Mouse (Mus musculus) common myeloid progenitor, adult 5-6 weeks (primary cell): ENCODE measurements at regions not wholly inside any gene's neighbourhood (a gene's known extent, or its start where the extent isn't known, plus 50 kb on each side); places are given as distances from the start of the nearest gene placed in this dataset.

ENCODE experiments used
- ATAC-seq: replicated peaks from 2 replicates; pipeline ENCODE4 v1.8.0; 2016; ENCODE audit warnings: low read depth, mild to moderate bottlenecking, moderate TSS enrichment, inconsistent platforms; ENCODE audit not compliant: poor library complexity, severe bottlenecking

DNA sequence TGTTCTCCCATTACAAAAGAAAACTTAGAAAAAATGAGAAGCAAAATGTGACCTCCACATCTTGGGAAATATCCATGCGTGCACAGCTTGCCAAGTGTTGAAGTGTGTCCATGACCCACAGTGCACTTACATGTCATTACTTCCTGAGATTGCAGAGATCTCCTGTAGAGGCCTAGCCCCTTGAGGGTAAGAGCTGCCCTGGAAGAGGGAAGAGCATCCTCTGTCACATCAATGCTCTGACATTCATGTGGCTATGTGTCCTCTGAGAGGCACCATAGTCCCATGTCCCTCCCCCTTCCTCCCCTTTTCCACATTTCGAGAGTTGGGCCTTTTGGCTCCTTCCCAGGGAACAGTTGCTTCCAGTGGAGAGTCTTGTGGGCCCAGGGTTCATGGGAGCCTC lies 121.4 kb upstream of the Gas1 start:
- no peak for ATAC-seq

DNA sequence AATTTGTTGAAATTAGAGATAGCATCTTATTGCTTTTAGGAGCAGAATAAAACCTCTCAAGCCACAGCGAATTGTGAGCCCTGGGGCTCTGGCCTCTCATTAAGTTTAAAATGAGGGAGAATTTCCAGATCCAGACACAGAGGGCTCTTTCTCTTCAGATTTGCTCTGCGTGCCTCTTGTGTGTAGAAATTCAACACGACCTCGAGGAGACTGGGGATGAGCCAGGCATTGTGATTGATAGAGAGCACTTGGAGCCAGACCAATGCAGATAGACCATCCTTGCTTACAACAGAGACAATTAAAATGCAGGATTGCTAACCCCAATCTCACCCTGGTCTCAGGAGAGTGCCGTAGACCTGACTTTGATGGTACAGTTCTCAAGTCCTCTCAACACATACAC lies 121.9 kb upstream of the Gas1 start:
- ATAC-seq = no peak

DNA sequence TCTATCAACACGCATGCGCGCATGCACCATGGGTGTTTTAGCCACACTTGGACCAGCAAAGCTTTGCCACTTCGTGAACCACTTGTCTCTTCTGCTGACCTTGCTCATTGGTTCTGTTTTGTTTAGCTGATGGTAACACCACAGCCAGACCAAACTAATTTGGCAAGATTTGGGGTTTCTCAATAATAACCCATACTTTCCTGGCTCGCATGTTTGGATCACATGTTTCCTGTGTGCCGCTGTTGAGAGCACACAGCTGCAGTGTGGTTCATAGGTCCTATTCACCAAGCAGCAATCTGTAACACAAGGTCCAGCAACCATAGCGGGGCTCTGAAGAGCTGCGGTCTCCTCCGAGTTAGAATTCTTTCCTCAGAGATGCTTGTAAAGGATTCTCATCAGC lies 126.4 kb upstream of the Gas1 start:
- no peak for ATAC-seq

- no peak for ATAC-seq
Observed at GRCm38 (mm10) chr13:60305028-60305810, 128.1 kb upstream of the Gas1 start.

DNA sequence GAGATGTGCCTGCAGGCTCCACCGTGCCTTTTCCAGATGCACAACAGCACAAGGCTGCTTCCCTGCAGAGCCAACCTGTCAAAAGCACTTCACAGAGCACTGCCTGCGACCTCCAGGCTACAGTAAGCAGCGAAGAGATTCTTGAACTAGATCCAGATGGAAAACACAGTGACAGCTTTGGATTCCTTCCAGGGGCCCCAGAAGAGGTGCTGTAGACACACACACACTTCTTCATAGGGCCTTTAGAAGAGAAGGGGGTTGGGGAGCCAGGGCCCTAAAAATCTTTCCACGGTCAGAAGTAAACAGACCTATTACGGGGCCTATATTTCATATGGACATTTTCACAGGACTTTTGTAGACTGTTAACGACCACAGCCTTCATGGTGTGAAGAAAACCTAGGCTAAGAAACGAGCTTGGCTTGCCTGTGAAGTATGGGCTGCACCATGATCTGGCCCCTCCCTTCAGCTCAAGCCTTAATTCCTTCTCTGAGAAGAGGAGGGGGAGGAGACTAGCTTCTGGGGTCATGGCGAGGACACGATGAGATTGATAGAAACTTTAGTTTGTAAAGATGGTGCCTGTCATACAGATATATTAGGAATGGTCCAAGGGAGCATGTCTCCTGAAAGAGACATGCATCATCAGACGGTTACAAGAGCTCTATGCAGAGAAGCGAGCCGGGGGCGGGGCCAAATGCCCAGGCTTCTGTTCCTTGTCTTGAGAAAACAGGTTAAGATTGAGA lies 131.1 kb upstream of the Gas1 start:
- no peak for ATAC-seq

DNA sequence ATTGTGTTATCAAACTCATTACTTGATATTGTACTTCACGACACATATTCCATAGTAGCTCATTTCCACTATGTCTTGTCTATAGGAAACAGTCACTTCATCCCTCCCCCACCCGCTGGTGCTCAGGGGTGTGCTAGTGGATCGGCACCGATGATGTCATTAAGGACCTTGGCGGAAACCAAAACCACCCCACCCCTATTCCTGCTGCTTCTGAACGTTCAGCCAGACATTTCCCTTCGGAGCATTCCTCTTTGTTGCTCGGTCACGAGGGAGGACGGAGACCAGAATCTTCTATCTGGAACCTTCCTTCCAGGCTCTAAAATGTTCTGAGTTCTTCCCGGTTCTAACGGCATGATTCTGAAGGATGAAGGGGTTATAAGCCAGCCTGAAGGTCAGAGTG lies 132.3 kb upstream of the Gas1 start:
- ATAC-seq = no peak

GRCm38 (mm10) chr13:60309926-60310325 lies 132.8 kb upstream of the Gas1 start:
- ATAC-seq = no peak

DNA sequence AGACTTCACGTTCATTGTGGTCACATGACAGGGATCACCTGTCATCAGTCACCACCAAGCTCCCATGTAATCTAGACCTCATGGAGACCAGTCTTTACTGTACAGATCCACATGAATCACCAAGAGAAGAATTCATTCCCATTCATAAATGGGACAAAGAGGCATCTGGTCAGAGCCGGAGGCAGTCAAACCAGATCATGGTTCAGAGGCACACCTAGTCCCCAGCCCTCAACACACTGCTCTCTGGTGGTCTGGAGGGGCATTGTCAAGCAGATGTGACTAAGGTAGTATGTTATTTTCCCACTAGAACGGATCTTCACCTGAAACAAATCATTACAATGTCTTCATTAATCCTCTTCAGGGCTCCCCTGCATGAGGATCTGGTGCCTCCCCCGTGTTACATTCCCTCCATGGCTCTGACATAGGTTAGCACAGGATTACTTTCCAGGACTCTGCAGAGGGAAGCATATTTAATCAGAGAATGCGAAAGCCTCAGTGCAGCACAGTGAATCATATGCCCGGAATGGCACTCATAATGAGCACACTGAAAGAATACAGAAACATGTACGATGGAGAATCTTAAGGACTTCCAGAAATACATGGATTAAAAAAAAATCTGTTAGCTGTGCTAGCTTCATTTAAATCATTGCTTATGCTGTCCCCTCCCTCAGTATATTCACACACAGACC lies 135.4 kb upstream of the Gas1 start:
- ATAC-seq = no peak

DNA sequence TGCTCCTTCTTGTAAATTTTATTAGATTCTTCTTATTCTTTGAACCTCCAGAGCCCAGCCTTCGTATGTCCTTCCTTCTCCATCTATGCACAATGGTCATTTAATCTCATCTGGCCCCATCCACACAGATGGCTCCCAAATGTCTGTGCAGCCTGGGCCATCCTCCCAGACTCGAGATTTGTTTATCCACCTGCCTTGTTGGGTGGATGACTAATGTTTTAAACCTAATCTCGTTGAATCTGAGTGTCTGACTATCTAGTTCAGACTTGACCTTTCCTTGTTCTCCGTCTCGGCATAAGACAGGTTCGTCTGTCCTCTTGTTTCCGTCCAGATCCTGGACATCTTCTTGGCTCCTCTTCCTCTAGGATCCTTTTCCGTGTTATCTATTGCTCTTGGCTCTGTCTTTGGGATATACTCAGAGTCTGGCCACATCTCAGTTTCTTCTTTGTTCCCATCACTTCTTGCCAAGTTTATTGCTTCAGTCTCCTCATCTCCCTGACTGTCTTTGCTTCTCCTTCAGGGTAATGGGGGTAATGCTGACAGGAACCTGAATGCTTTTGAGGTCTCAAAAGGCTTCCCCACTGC lies 141.4 kb upstream of the Gas1 start:
- ATAC-seq = no peak

DNA sequence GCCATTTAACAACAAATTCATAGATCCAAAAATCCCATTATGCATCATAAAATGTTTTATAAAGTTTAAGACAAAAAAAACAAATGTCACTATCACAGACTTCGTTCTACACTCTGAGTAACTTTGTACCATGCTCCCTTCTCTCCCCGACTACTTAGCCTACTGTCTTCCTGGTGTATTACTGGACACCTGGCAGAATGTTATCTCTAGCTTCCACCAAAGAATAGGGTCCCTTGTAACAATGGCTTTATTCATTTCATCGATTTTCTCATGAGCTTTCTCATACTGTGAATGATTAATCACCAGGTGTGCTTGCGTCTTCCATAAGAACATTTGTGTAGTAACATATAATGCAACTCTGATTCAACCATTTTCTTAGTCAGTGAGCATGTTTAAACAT lies 142.1 kb upstream of the Gas1 start:
- no peak for ATAC-seq

- ATAC-seq = no peak
Observed at GRCm38 (mm10) chr13:60319861-60320602, 142.9 kb upstream of the Gas1 start.

DNA sequence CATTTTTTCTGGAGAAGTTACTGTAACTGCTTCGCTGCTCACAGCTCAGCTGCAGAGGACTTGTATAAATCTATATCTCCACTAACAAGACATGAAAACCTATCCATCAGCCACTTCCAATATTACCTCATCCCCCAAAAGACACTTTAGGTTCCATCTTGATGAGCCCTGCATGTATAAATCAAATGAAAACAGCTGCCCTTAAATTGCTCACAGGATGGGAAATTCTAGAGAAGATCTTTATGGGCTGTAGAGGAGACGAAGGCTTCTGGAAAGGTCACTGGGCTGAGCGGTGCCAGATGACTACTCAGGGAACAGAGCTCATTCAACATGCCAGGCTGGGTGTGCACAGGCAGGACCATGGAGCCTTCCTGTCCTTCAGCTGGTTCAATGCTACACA lies 145.4 kb upstream of the Gas1 start:
- no peak for ATAC-seq

DNA sequence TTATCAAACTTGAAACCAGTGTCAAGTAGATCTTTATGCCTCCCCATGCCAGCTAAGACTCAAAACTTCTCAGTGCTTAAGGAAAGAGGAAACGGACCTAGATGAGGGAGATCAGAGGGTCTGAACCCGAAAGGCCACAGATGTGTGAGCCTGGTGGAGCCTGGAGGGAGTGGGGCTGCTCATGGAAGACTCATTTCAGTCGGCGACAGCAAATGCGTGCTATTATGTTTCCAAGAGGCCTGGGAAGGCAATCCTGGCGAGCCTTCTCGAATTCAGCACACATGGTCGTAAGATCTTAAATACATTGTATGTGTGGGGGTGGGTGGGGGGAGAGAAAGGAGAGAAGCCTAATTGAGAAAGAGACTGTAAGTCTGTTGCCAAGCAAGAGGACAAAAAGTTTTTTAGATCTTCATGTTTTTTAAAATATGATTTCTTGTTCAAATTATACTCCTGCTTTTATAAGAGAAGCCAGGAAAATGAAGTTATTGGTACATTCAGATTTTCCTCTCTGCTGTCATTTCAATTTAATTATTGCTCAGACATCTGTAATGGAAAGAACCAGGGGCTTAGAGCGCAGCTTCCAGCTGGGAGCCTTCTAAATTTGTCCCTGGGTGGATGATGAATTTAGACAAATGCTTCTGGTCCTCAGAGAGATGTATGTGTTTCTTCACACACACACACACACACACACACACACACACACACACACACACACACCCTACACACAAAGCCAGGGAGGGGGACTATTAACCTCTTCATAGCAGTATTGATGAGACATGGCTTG lies 153.5 kb upstream of the Gas1 start:
- no peak for ATAC-seq

- ATAC-seq = no peak
Observed at GRCm38 (mm10) chr13:60336196-60336595, 159.0 kb upstream of the Gas1 start.

GRCm38 (mm10) chr13:60337383-60337782 lies 160.2 kb upstream of the Gas1 start:
- no peak for ATAC-seq

DNA sequence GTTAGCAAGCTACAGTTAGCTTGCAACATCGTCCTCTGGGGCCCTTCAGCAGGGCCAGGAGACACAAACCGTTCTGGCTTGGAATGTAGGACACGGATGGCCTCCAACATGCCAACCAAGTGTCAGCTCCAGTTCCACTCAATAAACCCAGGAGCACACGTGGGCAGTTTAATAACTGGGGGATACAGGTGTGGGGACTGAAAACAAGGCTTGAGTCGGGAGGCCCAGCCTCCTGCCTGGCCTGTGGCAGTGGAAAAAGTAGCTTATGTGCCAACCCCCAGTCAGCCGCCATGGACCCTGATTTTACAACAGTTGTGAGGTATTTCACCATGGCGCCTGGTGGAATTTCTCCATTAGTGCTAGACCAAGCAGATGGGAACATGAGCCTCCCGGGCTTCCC lies 160.9 kb upstream of the Gas1 start:
- ATAC-seq = no peak

GRCm38 (mm10) chr13:60340068-60340467 lies 162.9 kb upstream of the Gas1 start:
- no peak for ATAC-seq

GRCm38 (mm10) chr13:60347881-60348280 lies 170.7 kb upstream of the Gas1 start:
- ATAC-seq = no peak

- ATAC-seq = no peak
Observed at GRCm38 (mm10) chr13:60348438-60348837, 171.3 kb upstream of the Gas1 start.
